Mouse (Mus musculus) leukemia stem cell, adult 10-12 weeks (primary cell): ENCODE data around the gene Olfr361. TPM values are rescaled to one million over a fixed set of nuclear protein-coding genes. Genes with fewer than 3 reads are reported as not detected.

Source experiments
- polyA plus RNA-seq: library from polyadenylated mRNA; stranded (reverse); fragments of >175 nt; gene quantifications from 2 replicates; pipeline ENCODE4 v1.2.3, GENCODE M21; 2012; ENCODE audit warnings: low replicate concordance

Gene Olfr361
- not detected in 2 replicates for polyA plus RNA-seq

GRCm38 (mm10) chr2:37089190-37089589 is at the start of gene Olfr361:
Gene Olfr361 (minus strand): TSS chr2:37089290.

GRCm38 (mm10) chr2:37117810-37118209 is 28.7 kb upstream of the Olfr361 start, which contains the start of gene Olfr362:
Gene Olfr362 (minus strand): TSS chr2:37117910.

GRCm38 (mm10) chr2:37065446-37065845 is 23.6 kb downstream of the Olfr361 start, which contains the start of gene Olfr360:
Gene Olfr360 (plus strand): TSS chr2:37065746.

Other genes starting within 250 kb of the Olfr361 start
- not detected in 2 replicates for gene Olfr350, start 243.0 kb downstream of the Olfr361 start, polyA plus RNA-seq
- gene Olfr351, start 226.6 kb downstream of the Olfr361 start, polyA plus RNA-seq, result not detected in 2 replicates
- not detected in 2 replicates for gene Olfr352, start 220.8 kb downstream of the Olfr361 start, polyA plus RNA-seq
- 0.03 TPM in 1 of 2 replicates, not detected in the other for gene Olfr353, start 196.4 kb downstream of the Olfr361 start, polyA plus RNA-seq
- gene Olfr354, start 183.6 kb downstream of the Olfr361 start, polyA plus RNA-seq, result not detected in 2 replicates
- gene Olfr355, start 160.4 kb downstream of the Olfr361 start, polyA plus RNA-seq, result not detected in 2 replicates
- not detected in 2 replicates for gene Olfr356, start 152.2 kb downstream of the Olfr361 start, polyA plus RNA-seq
- 0.03 TPM in 1 of 2 replicates, not detected in the other for gene Olfr357, start 95.5 kb downstream of the Olfr361 start, polyA plus RNA-seq
- not detected in 2 replicates for gene Olfr358, start 80.0 kb downstream of the Olfr361 start, polyA plus RNA-seq
- gene Olfr360, start 23.5 kb downstream of the Olfr361 start, polyA plus RNA-seq, result not detected in 2 replicates
- not detected in 2 replicates for gene Olfr362, start 28.6 kb upstream of the Olfr361 start, polyA plus RNA-seq
- gene Olfr364-ps1, start 50.0 kb upstream of the Olfr361 start, polyA plus RNA-seq, result not detected in 2 replicates
- 0.05 TPM in 1 of 2 replicates, not detected in the other for gene Olfr365, start 98.9 kb upstream of the Olfr361 start, polyA plus RNA-seq
- gene Olfr366, start 122.3 kb upstream of the Olfr361 start, polyA plus RNA-seq, result not detected in 2 replicates
- gene Olfr368, start 237.2 kb upstream of the Olfr361 start, polyA plus RNA-seq, result not detected in 2 replicates